Mouse (Mus musculus) hindbrain, embryonic 14.5 days (tissue): ENCODE measurements at regions not wholly inside any gene's neighbourhood (a gene's known extent, or its start where the extent isn't known, plus 50 kb on each side); places are given as distances from the start of the nearest gene placed in this dataset.

Source experiments
- ATAC-seq: fragments of 200-750 bp; cut with Nextera tagmentation; 2 replicates; pipeline ENCODE4 v1.8.0; 2017; ENCODE audit warnings: moderate number of reproducible peaks, mild to moderate bottlenecking, moderate TSS enrichment, moderate library complexity; ENCODE audit not compliant: low FRiP score
- DNase-seq: peaks from one replicate; pipeline ENCODE4 v3.0.0-alpha.2; 2015; ENCODE audit warnings: low spot score
- H3K27ac ChIP-seq: fragments of 300-500 bp; sonication (generic); 2 replicates; pipeline ENCODE4 v1.5.1; 2014; ENCODE audit warnings: mild to moderate bottlenecking, moderate library complexity
- H3K27me3 ChIP-seq: fragments of 300-500 bp; sonication (generic); 2 replicates; pipeline ENCODE4 v1.6.1; 2014; ENCODE audit warnings: mild to moderate bottlenecking, low read length, mixed read lengths; ENCODE audit not compliant: control insufficient read depth, insufficient read depth
- H3K36me3 ChIP-seq: fragments of 300-500 bp; sonication (generic); replicated peaks from 2 replicates; pipeline ENCODE4 v1.6.1; 2014; ENCODE audit not compliant: control insufficient read depth, insufficient read depth
- H3K4me1 ChIP-seq: fragments of 300-500 bp; sonication (generic); replicated peaks from 2 replicates; pipeline ENCODE4 v1.6.1; 2014; ENCODE audit warnings: antibody characterized with exemption, low read length, mixed read lengths; ENCODE audit not compliant: control insufficient read depth, insufficient read depth
- H3K4me2 ChIP-seq: fragments of 300-500 bp; sonication (generic); replicated peaks from 2 replicates; pipeline ENCODE4 v1.6.1; 2014; ENCODE audit warnings: mild to moderate bottlenecking, moderate library complexity
- H3K4me3 ChIP-seq: fragments of 300-500 bp; sonication (generic); replicated peaks from 2 replicates; pipeline ENCODE4 v1.5.1; 2014; ENCODE audit warnings: mild to moderate bottlenecking, low read length
- H3K9ac ChIP-seq: fragments of 300-500 bp; sonication (generic); 2 replicates; pipeline ENCODE4 v1.6.1; 2014
- H3K9me3 ChIP-seq: fragments of 300-500 bp; sonication (generic); 2 replicates; pipeline ENCODE4 v1.6.1; 2016; ENCODE audit warnings: low read length; ENCODE audit not compliant: control insufficient read depth
- WGBS: fragments of 180-500 bp; shearing (Covaris S2); extraction: QIAGEN DNeasy Blood & Tissue Kit; methylation state at CpG from one replicate; pipeline ENCODE4 v1.1.7; 2014; 5-methylcytosine and 5-hydroxymethylcytosine counted together

DNA sequence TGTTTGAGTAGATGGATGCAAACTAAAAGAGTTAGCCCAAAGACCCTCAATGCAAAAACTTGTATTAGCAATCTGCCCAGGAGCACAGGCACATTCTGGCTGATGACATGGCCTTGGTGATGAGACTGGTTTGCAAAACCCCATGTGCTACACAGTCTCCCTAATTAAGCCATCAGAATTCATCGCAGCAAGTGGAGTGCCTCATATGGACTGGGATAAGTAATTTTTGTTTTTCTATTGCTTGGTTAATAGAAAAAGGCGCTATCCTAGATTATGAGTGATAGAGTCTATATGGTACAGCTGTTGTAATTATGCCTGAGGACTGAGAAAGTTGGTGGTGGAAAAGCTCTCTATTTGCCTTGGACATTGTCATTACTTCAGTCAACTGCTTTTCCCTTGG lies 155.2 kb upstream of the Robo1 start:
- no peak for DNase-seq
- 66% methylated on average over 2 of the region's 2 CpGs for WGBS
- H3K4me1 ChIP-seq, result no peaks in the 10 kb centered on the region
- no peaks in the 10 kb centered on the region for H3K36me3 ChIP-seq
- H3K27ac ChIP-seq, result no peak overlapping the region
- no peaks in the 10 kb centered on the region for H3K27me3 ChIP-seq
- H3K4me2 ChIP-seq, result no peak overlapping the region
- no peak overlapping the region for H3K4me3 ChIP-seq
- no peaks in the 10 kb centered on the region for H3K9me3 ChIP-seq
- no peak for ATAC-seq
- no peak overlapping the region for H3K9ac ChIP-seq

DNA sequence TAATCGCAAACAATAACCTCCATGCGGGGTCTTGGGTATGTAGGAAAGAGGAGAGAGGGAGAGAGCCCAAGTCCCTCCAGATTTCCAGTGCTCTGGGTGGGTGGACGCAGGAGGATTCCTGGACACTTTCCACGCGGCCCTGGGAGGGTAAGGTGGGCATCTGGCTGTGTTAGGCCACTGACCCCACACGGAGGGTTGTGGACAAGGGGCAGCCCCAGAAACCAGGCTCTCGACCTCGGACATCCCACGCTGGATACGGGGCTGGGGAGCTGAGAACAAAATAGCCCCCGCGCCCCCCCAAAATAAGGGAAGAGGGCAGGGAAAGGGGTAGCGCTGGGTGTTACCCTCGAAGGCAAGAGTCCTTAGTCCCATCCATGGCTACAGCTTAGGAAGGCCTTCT lies 150.2 kb upstream of the Robo1 start:
- H3K4me2 ChIP-seq, result no peak overlapping the region
- WGBS, result 94% methylated on average over 14 of the region's 14 CpGs
- no peak overlapping the region for H3K4me3 ChIP-seq
- no peaks in the 10 kb centered on the region for H3K9me3 ChIP-seq
- no peak for ATAC-seq
- DNase-seq, result no peak
- H3K27ac ChIP-seq, result no peak overlapping the region
- H3K4me1 ChIP-seq, result no peaks in the 10 kb centered on the region
- no peaks in the 10 kb centered on the region for H3K27me3 ChIP-seq
- no peak overlapping the region for H3K9ac ChIP-seq
- no peaks in the 10 kb centered on the region for H3K36me3 ChIP-seq

DNA sequence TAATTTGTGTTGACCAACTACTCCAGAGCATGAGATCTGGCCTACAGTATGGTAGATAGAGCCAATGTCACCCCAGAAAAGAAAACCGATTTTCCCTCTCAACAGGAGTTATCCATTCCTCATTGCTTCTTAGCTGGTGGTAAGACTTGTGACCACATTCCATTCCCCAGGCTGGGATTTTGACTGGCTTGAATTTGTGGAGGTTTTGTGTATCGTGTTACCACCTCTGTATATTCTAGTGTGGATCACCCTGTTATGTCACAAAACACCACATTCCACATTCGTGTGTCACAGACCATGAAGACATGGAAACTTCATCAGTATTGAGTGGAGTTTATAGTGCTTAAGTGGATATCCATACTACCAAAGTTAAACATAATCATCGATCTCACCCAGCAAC lies 148.7 kb upstream of the Robo1 start:
- Histone ChIP-seq H3K9me3 (no peaks in the 10 kb centered on the region), H3K4me1 (no peaks in the 10 kb centered on the region), H3K27me3 (no peaks in the 10 kb centered on the region), H3K27ac (no peak overlapping the region), H3K4me2 (no peak overlapping the region), H3K36me3 (no peaks in the 10 kb centered on the region), H3K4me3 (no peak overlapping the region), H3K9ac (no peak overlapping the region)
- DNase-seq, result no peak
- WGBS, result 81% methylated on average over 4 of the region's 4 CpGs
- ATAC-seq, result no peak

DNA sequence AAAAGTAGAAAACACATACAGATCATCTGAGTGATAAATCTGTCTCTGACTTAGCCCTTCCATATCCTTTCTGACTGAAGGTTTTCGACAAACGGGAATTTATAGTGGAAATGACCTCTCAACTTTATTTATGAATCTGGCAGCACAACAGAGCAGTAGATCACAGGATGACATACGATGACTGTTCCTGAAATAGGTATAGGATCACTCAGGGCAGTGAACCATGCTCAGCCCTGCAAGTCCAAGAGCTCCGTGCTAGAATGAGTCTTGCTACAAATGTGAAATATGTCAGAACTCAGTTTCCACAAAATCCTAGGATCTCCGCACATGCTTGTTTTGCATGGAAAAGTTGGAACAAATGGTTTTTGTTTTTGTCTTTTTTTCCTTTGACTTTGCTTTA lies 132.4 kb upstream of the Robo1 start:
- no peak for ATAC-seq
- WGBS, result 84% methylated on average over 5 of the region's 5 CpGs
- H3K4me1 ChIP-seq, result no peaks in the 10 kb centered on the region

DNA sequence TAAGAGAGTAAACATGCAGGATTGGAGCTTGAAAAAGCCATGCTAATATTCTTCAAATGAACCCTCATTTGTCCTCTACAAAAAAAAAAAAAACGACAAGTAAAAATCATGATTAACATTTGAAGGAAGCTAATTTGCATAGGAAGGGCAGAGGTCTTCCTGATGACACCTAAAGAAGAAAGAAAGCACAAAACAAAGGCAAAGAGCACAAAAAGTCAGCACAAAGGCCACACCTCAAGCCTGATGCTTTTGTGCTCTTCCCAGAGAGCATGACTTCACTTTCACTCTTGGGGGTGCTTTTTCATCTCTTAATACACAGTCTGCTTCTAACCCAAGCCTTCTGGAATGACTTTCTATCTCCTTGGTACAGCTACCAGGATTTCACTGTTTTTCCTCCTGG lies 113.8 kb upstream of the Robo1 start:
- H3K36me3 ChIP-seq, result no peaks in the 10 kb centered on the region
- H3K4me1 ChIP-seq, result no peaks in the 10 kb centered on the region
- H3K4me3 ChIP-seq, result no peak overlapping the region
- H3K9ac ChIP-seq, result no peak overlapping the region
- H3K4me2 ChIP-seq, result no peak overlapping the region
- no peaks in the 10 kb centered on the region for H3K27me3 ChIP-seq
- WGBS, result 0% methylated on average over 1 of the region's 1 CpGs
- DNase-seq, result no peak
- H3K27ac ChIP-seq, result no peak overlapping the region
- ATAC-seq, result no peak
- no peaks in the 10 kb centered on the region for H3K9me3 ChIP-seq

More for the DNA sequence above, 132.4 kb upstream of the Robo1 start:
- Histone ChIP-seq H3K27ac (no peak overlapping the region), H3K9ac (no peak overlapping the region), H3K9me3 (no peaks in the 10 kb centered on the region), H3K36me3 (no peaks in the 10 kb centered on the region), H3K4me3 (no peak overlapping the region), H3K4me2 (no peak overlapping the region), H3K27me3 (no peaks in the 10 kb centered on the region)
- no peak for DNase-seq

DNA sequence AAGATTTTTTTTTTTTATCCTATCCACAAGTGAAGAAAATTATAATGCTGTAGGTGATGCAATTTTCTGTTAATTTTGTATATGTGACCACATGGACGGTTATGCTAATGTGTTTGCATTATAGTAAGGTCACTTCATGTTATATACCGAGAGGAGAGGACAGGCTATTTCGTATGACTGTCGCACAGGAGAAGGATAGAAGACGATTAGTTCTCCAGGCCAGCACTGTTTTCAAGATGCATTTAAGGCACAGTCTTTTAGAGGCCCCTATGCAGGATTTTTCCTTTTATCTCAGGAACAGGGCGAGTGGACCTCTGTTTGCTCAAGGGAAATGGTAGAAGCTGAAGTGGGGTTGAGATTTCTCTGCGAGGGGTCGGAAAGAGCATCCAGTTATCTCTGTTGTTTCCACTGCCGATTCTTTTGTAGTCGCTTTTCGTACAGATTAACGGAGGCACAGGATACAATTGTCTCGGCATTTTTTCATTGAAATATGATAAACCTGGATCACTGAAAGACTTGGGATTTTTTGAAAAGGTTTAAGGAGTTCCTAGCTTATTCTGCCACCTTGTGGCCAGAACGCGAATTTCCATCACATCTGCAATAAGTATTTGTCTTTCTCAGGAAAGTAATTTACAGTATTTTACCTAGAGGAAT lies 92.6 kb upstream of the Robo1 start:
- H3K27ac ChIP-seq, result peak overlapping the region; percentile 73
- H3K36me3 ChIP-seq, result no peaks in the 10 kb centered on the region
- peak overlapping the region; percentile 57 for H3K9ac ChIP-seq
- H3K4me2 ChIP-seq, result peak overlapping the region; percentile 52
- no peaks in the 10 kb centered on the region for H3K27me3 ChIP-seq
- no peaks in the 10 kb centered on the region for H3K9me3 ChIP-seq
- DNase-seq, result peak; percentile 93
- peak; percentile 40; the same call in 1 of the 2 replicates for ATAC-seq
- H3K4me1 ChIP-seq, result peaks cover 7% of the 10 kb centered on the region; the same call in 1 of the 2 replicates
- 33% methylated on average over 15 of the region's 15 CpGs for WGBS
- H3K4me3 ChIP-seq, result peak overlapping the region; percentile 18

DNA sequence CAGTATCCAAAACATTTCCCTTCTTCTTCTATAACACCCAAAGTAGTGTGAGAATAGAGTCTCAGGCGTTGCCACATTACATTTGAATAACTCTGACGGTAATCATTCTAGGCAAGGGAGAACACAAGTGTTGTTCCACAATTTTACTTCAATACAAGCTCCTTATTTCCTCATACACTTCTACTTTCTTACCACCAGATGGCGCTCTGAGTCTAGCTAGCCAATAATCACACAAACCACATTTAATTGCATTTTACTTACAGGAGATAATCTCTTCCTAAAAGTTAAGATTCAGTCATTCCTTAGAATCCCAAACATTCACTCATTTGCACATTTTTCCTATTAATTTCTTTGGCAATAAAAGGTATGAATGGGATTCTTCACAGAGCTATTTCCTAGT lies 90.1 kb upstream of the Robo1 start:
- H3K27ac ChIP-seq, result no peak overlapping the region
- DNase-seq (peak; percentile 83), ATAC-seq (no peak)
- H3K27me3 ChIP-seq, result no peaks in the 10 kb centered on the region
- no peak overlapping the region for H3K4me3 ChIP-seq
- no peak overlapping the region for H3K9ac ChIP-seq
- WGBS, result 3% methylated on average over 3 of the region's 3 CpGs
- no peaks in the 10 kb centered on the region for H3K9me3 ChIP-seq
- peaks cover 12% of the 10 kb centered on the region; the same call in 1 of the 2 replicates for H3K4me1 ChIP-seq
- no peaks in the 10 kb centered on the region for H3K36me3 ChIP-seq
- H3K4me2 ChIP-seq, result no peak overlapping the region

DNA sequence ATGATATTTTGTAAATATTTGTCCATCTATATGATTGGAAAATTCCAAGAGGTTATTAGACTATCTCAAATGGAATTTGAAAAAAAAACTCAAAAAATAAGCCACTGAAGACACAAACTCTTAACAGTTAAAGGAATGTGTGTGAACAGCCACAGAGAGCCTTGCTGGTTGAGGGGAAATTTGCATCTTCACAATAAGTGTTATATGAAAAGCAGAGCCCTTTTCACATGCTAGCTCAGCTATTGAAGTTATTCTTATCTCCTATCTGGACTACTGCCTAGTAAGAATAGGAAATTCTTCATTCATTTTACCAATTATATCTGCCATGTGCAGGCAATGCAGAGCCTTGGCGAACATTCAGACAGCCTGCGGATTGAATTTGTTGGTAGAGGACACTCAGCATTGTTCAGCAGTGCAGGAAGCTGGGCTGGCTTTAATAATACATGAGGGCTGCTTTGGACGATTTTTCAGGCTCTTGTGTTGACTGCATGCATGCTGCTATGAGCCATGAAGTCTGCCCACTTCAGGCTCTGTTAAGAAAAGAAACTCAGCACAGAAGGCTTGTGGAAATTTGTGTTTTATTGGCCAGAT lies 86.1 kb upstream of the Robo1 start:
- no peak overlapping the region for H3K4me2 ChIP-seq
- DNase-seq (peak; percentile 70), ATAC-seq (peak; percentile 88)
- no peaks in the 10 kb centered on the region for H3K36me3 ChIP-seq
- H3K9me3 ChIP-seq, result no peaks in the 10 kb centered on the region
- peak overlapping the region; percentile 65 for H3K27ac ChIP-seq
- H3K4me1 ChIP-seq, result 0 out of 2 replicates have a peak, but pooled peaks cover 5% of the 10 kb centered on the region
- 6% methylated on average over 3 of the region's 3 CpGs for WGBS
- no peak overlapping the region for H3K4me3 ChIP-seq
- H3K9ac ChIP-seq, result no peak overlapping the region
- no peaks in the 10 kb centered on the region for H3K27me3 ChIP-seq

DNA sequence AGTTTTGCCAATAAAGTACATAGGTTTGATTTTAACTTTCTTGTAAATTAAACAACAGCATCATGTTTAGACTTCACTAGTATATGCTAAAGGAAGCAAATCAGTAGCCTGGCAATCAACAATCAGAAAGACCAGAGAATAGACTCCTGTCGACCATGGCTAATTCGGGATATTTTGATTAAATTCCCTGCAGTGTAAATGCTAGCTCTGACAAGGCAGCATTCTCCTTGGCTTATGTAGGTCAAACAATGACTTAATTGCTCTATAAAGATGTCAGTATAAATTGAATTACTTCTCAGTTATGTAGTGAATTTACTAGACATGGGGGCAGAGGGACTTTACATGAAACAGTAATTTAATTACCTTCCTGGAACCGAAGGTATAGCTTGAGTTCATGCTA lies 84.2 kb upstream of the Robo1 start:
- Histone ChIP-seq H3K4me1 (0 out of 2 replicates have a peak, but pooled peaks cover 5% of the 10 kb centered on the region), H3K4me2 (no peak overlapping the region), H3K9ac (no peak overlapping the region), H3K27me3 (no peaks in the 10 kb centered on the region), H3K36me3 (no peaks in the 10 kb centered on the region), H3K9me3 (no peaks in the 10 kb centered on the region), H3K4me3 (no peak overlapping the region), H3K27ac (no peak overlapping the region)
- DNase-seq (no peak), ATAC-seq (no peak)
- 26% methylated on average over 3 of the region's 3 CpGs for WGBS
